Mouse (Mus musculus): ENCODE data around the gene Krtap9-1. TPM values are rescaled to one million over a fixed set of nuclear protein-coding genes. Genes with fewer than 3 reads are reported as not detected.
"Not testable (repeated sequence)": the region's sequence is repeated elsewhere in the genome, so short reads cannot be mapped to it uniquely, and the experiment has no call there.

Krtap9-1 gene
- not detected in 2 replicates for polyA plus RNA-seq (2015; fragmentation: Nextera tagmentation; extraction: Ambion mirVana)

- not testable (repeated sequence) for H3K4me2 ChIP-seq (replicated peaks); H3K9me3 ChIP-seq; H3K9ac ChIP-seq; H3K36me3 ChIP-seq; ATAC-seq (ENCODE audit: low FRiP score, low read depth); H3K4me1 ChIP-seq; H3K27ac ChIP-seq; H3K4me3 ChIP-seq; H3K27me3 ChIP-seq
- WGBS: 68% methylated on average over 1 of the region's 1 CpGs
Observed at GRCm38 (mm10) chr11:99873089-99873488, at the start of gene Krtap9-1. Gene Krtap9-1 (plus strand): TSS chr11:99873389.

- no peaks in the 10 kb centered on the region for H3K27me3 ChIP-seq
- no peaks in the 10 kb centered on the region for H3K4me1 ChIP-seq
- H3K36me3 ChIP-seq: no peaks in the 10 kb centered on the region
- no peak within 1 kb of the TSS for H3K9ac ChIP-seq
- no peak within 1 kb of the TSS for H3K4me3 ChIP-seq
- H3K9me3 ChIP-seq: no peaks in the 10 kb centered on the region
- no peak within 1 kb of the TSS for H3K4me2 ChIP-seq (replicated peaks)
- H3K27ac ChIP-seq: no peak within 1 kb of the TSS
- no peak for ATAC-seq (ENCODE audit: low FRiP score, low read depth)
- 79% methylated on average over 1 of the region's 1 CpGs for WGBS
Observed at GRCm38 (mm10) chr11:99837966-99838365, 35.2 kb upstream of the Krtap9-1 start, which contains the start of gene 2300003K06Rik. Gene 2300003K06Rik (minus strand): TSS chr11:99838066.

GRCm38 (mm10) chr11:99842185-99842584 is 31.0 kb upstream of the Krtap9-1 start:
- no peak for ATAC-seq (ENCODE audit: low FRiP score, low read depth)
- H3K4me2 ChIP-seq (replicated peaks): no peak overlapping the region
- H3K36me3 ChIP-seq: no peaks in the 10 kb centered on the region
- H3K9ac ChIP-seq: no peak overlapping the region
- H3K4me3 ChIP-seq: no peak overlapping the region
- H3K27ac ChIP-seq: no peak overlapping the region
- no peaks in the 10 kb centered on the region for H3K9me3 ChIP-seq
- H3K4me1 ChIP-seq: no peaks in the 10 kb centered on the region
- WGBS: 35% methylated on average over 1 of the region's 1 CpGs
- no peaks in the 10 kb centered on the region for H3K27me3 ChIP-seq

- Histone ChIP-seq H3K9me3 (no peaks in the 10 kb centered on the region), H3K27me3 (no peaks in the 10 kb centered on the region), H3K4me1 (no peaks in the 10 kb centered on the region), H3K4me3 (no peak overlapping the region), H3K27ac (no peak overlapping the region), H3K36me3 (no peaks in the 10 kb centered on the region), H3K4me2 (replicated peaks) (no peak overlapping the region), H3K9ac (no peak overlapping the region)
- 90% methylated on average over 2 of the region's 2 CpGs for WGBS
- no peak for ATAC-seq (ENCODE audit: low FRiP score, low read depth)
Observed at GRCm38 (mm10) chr11:99846746-99847145, 26.4 kb upstream of the Krtap9-1 start.

DNA sequence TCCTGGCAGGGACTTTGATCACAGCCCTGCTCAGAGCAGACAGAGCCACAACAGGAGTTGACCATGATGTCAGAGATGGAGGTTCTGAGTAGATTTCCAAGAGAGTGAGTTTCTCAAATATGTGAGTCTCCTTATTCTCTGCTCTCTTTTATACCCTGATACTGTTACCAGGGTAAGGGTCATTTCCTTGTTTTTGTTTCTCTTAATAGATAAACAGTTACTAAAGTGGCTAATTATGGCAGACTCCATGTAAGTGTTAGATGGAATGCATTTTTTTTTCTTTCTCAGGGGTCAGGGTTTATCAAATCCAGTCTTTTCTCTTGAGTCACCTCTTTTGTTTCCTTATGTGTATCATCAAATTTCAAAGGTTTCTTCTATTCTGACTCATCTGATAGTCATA is 21.7 kb upstream of the Krtap9-1 start, which contains the start of gene Krtap4-16:
Krtap4-16 (minus strand) TSS at position 101 of the 400 bp plus-strand sequence.
- Histone ChIP-seq H3K4me1 (no peaks in the 10 kb centered on the region), H3K9me3 (no peaks in the 10 kb centered on the region), H3K4me2 (replicated peaks) (no peak within 1 kb of the TSS), H3K27me3 (no peaks in the 10 kb centered on the region), H3K36me3 (no peaks in the 10 kb centered on the region), H3K4me3 (no peak within 1 kb of the TSS), H3K27ac (no peak within 1 kb of the TSS), H3K9ac (no peak within 1 kb of the TSS)
- ATAC-seq (ENCODE audit: low FRiP score, low read depth): no peak

DNA sequence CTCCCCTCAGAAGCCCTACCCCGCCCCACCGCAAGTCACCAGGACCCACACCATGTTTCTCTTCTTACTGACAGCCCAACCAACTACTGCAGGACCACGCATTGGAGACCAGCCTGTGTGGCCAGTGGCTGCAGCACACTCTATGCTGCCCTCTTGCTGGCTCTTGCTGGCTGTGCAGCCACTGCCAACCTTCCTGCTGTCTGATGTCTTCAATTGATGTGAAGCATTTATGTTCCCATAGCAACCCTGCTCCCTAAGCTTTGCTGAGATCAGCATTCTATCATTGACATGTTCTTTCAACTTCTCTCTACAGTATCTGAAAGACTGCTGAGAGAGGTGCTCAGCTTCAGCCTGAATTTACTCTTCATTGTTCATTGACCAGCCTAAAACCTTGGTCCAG is 19.1 kb upstream of the Krtap9-1 start:
- no peaks in the 10 kb centered on the region for H3K27me3 ChIP-seq
- no peak overlapping the region for H3K27ac ChIP-seq
- 54% methylated on average over 3 of the region's 3 CpGs for WGBS
- ATAC-seq (ENCODE audit: low FRiP score, low read depth): no peak
- H3K9ac ChIP-seq: no peak overlapping the region
- no peak overlapping the region for H3K4me3 ChIP-seq
- H3K4me1 ChIP-seq: no peaks in the 10 kb centered on the region
- H3K4me2 ChIP-seq (replicated peaks): no peak overlapping the region
- H3K36me3 ChIP-seq: no peaks in the 10 kb centered on the region
- H3K9me3 ChIP-seq: no peaks in the 10 kb centered on the region

- no peak within 1 kb of the TSS for H3K4me3 ChIP-seq
- no peaks in the 10 kb centered on the region for H3K27me3 ChIP-seq
- WGBS: 85% methylated on average over 2 of the region's 2 CpGs
- no peak within 1 kb of the TSS for H3K4me2 ChIP-seq (replicated peaks)
- H3K27ac ChIP-seq: no peak within 1 kb of the TSS
- H3K4me1 ChIP-seq: no peaks in the 10 kb centered on the region
- no peaks in the 10 kb centered on the region for H3K36me3 ChIP-seq
- H3K9ac ChIP-seq: no peak within 1 kb of the TSS
- H3K9me3 ChIP-seq: no peaks in the 10 kb centered on the region
- ATAC-seq (ENCODE audit: low FRiP score, low read depth): no peak
Observed at GRCm38 (mm10) chr11:99857617-99858016, 15.6 kb upstream of the Krtap9-1 start, which contains the start of gene Gm11568. Gene Gm11568 (plus strand): TSS chr11:99857917.

- 73% methylated on average over 2 of the region's 2 CpGs for WGBS
- no peaks in the 10 kb centered on the region for H3K4me1 ChIP-seq
- no peaks in the 10 kb centered on the region for H3K27me3 ChIP-seq
Observed at GRCm38 (mm10) chr11:99858761-99859160, 14.4 kb upstream of the Krtap9-1 start.

GRCm38 (mm10) chr11:99864176-99864575 is 9.0 kb upstream of the Krtap9-1 start, which contains the start of gene Gm11559:
Gene Gm11559 (plus strand): TSS chr11:99864476.
- H3K9me3 ChIP-seq; H3K4me3 ChIP-seq; H3K36me3 ChIP-seq; H3K27me3 ChIP-seq; H3K4me1 ChIP-seq; H3K4me2 ChIP-seq (replicated peaks); ATAC-seq (ENCODE audit: low FRiP score, low read depth); H3K27ac ChIP-seq; H3K9ac ChIP-seq: not testable (repeated sequence)
- WGBS: 54% methylated on average over 1 of the region's 1 CpGs

More at GRCm38 (mm10) chr11:99858761-99859160, 14.4 kb upstream of the Krtap9-1 start:
- H3K27ac ChIP-seq: no peak overlapping the region
- ATAC-seq (ENCODE audit: low FRiP score, low read depth): no peak
- H3K4me2 ChIP-seq (replicated peaks): no peak overlapping the region
- no peaks in the 10 kb centered on the region for H3K36me3 ChIP-seq
- no peak overlapping the region for H3K9ac ChIP-seq
- no peak overlapping the region for H3K4me3 ChIP-seq
- no peaks in the 10 kb centered on the region for H3K9me3 ChIP-seq

DNA sequence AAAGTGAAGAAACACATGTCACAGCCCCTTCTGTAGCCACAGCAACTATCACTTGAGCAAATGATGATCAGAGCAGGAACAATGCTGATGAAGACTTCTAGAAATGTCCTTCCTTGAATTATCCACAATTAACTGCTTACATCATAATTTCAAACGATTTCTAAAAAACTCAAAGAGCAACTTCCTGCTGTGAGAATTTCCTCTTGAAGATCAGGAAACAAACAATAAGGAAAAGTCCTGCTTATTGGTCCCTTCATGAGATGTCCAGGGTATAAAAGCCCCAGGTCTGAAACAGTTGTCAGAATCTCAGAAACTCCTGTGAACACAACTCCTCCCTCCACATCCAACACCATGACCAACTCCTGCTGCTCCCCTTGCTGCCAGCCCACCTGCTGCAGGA is 5.7 kb downstream of the Krtap9-1 start, which contains the start of gene Gm11567:
Gm11567 (plus strand) TSS at position 301 of the 400 bp plus-strand sequence.
- H3K36me3 ChIP-seq; H3K27ac ChIP-seq; H3K4me2 ChIP-seq (replicated peaks); H3K4me3 ChIP-seq; H3K4me1 ChIP-seq; H3K27me3 ChIP-seq; ATAC-seq (ENCODE audit: low FRiP score, low read depth); H3K9ac ChIP-seq; H3K9me3 ChIP-seq: not testable (repeated sequence)
- 40% methylated on average over 1 of the region's 1 CpGs for WGBS

- H3K36me3 ChIP-seq: no peaks in the 10 kb centered on the region
- H3K9ac ChIP-seq: no peak within 1 kb of the TSS
- H3K9me3 ChIP-seq: no peaks in the 10 kb centered on the region
- WGBS: 70% methylated on average over 2 of the region's 2 CpGs
- H3K27ac ChIP-seq: no peak within 1 kb of the TSS
- no peaks in the 10 kb centered on the region for H3K27me3 ChIP-seq
- ATAC-seq (ENCODE audit: low FRiP score, low read depth): no peak
- no peaks in the 10 kb centered on the region for H3K4me1 ChIP-seq
- no peak within 1 kb of the TSS for H3K4me2 ChIP-seq (replicated peaks)
- H3K4me3 ChIP-seq: no peak within 1 kb of the TSS
Observed at GRCm38 (mm10) chr11:99907620-99908019, 34.4 kb downstream of the Krtap9-1 start, which contains the start of gene Krtap31-1. Gene Krtap31-1 (plus strand): TSS chr11:99907920.

DNA sequence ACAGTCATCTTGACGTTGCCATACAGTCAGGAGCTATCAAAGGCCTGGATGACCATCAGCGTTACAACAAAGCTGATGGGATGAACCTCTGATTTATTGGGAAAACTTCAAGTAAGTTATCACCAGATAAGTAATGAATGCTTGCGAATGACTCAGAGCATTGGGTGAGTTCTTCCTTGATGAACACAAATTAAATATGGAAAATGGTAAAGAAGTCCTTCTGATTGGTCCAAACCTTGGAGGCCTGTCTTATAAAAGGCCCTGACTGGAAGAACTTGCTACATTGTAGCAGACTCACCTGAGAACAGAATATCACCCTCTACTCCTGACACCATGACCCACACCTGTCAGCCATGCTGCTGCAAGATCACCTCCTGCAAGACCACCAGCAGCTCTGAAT is 41.3 kb downstream of the Krtap9-1 start, which contains the start of gene Gm11565:
Gm11565 (plus strand) TSS at position 301 of the 400 bp plus-strand sequence.
- Histone ChIP-seq H3K4me2 (replicated peaks) (no peak within 1 kb of the TSS), H3K27me3 (no peaks in the 10 kb centered on the region), H3K4me3 (no peak within 1 kb of the TSS), H3K4me1 (no peaks in the 10 kb centered on the region), H3K27ac (no peak within 1 kb of the TSS), H3K36me3 (no peaks in the 10 kb centered on the region), H3K9me3 (no peaks in the 10 kb centered on the region), H3K9ac (no peak within 1 kb of the TSS)
- no peak for ATAC-seq (ENCODE audit: low FRiP score, low read depth)
- 86% methylated on average over 3 of the region's 3 CpGs for WGBS
